Mouse (Mus musculus): ENCODE results near the gene Prorsd1. TPM values are rescaled to one million over a fixed set of nuclear protein-coding genes. Genes with fewer than 3 reads are reported as not detected.

The Prorsd1 gene
- polyA plus RNA-seq, 1 experiment = 14.0 TPM

DNA sequence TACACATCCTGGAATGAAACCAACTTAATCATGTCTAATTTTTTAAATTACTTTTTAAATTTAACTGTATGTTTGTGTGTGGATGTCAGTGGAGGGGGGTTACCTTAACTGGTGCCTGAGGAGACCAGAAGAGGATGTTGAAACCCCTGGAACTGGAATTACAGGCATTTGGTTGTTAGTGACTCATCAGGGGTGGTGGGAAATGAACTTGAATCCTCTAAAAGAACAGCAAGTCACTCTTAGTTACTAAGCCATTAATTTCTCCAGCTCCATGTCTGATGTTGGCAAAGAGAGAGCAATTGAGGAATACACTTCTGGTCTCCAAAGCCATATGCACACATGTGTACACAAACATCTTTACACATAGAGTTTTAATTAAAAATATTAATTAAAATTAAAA lies 40.2 kb downstream of the Prorsd1 start:
- peaks cover 2% of the 10 kb centered on the region; the same call in 1 of the 2 replicates for H3K36me3 ChIP-seq (ENCODE audit: control insufficient read depth, insufficient read depth, low read length, poor library complexity, severe bottlenecking)
- no peaks in the 10 kb centered on the region for H3K4me1 ChIP-seq (ENCODE audit: control insufficient read depth, insufficient read depth, low read length)
- TF ChIP-seq EP300 (IDR thresholded peaks at IDR 0.05; ENCODE audit: insufficient read depth, low read depth, low read length) (no peak), POLR2A (IDR thresholded peaks at IDR 0.05; ENCODE audit: insufficient read depth, low read length) (no peak), CTCF (IDR thresholded peaks at IDR 0.05; ENCODE audit: low read depth, low read length) (no peak)
- no peak overlapping the region for H3K9ac ChIP-seq (ENCODE audit: low read depth, poor library complexity, severe bottlenecking)
- H3K27me3 ChIP-seq (ENCODE audit: control insufficient read depth, insufficient read depth, low read length, poor library complexity, severe bottlenecking) = no peaks in the 10 kb centered on the region
- H3K4me3 ChIP-seq (ENCODE audit: low read depth, low read length) = no peak overlapping the region
- H3K9me3 ChIP-seq (replicated peaks; ENCODE audit: control insufficient read depth, insufficient read depth, low read length, poor library complexity, severe bottlenecking) = no peaks in the 10 kb centered on the region
- no peak overlapping the region for H3K27ac ChIP-seq (ENCODE audit: insufficient read depth, low read length)

Other genes starting within 250 kb of the Prorsd1 start
- gene Ccdc88a, start 141.4 kb downstream of the Prorsd1 start, polyA plus RNA-seq (2011; ENCODE audit: insufficient read depth, insufficient read length, low read depth, missing spikeins) = 28.4 and 30.8 TPM in 2 replicates
- gene Mtif2, start 11.4 kb upstream of the Prorsd1 start, polyA plus RNA-seq (2011; ENCODE audit: insufficient read depth, insufficient read length, low read depth, missing spikeins) = 37.9 and 38.7 TPM in 2 replicates
- 0.53 and 1.2 TPM in 2 replicates for gene Clhc1, start 32.9 kb upstream of the Prorsd1 start, polyA plus RNA-seq (2011; ENCODE audit: insufficient read depth, insufficient read length, low read depth, missing spikeins)
- gene Rps27a, start 33.1 kb upstream of the Prorsd1 start, polyA plus RNA-seq (2011; ENCODE audit: insufficient read depth, insufficient read length, low read depth, missing spikeins) = 2,911 and 3,072 TPM in 2 replicates
- 384 and 410 TPM in 2 replicates for gene Rtn4, start 177.9 kb upstream of the Prorsd1 start, polyA plus RNA-seq (2011; ENCODE audit: insufficient read depth, insufficient read length, low read depth, missing spikeins)